Mouse (Mus musculus): ENCODE measurements around the gene Adpgk. TPM values are rescaled to one million over a fixed set of nuclear protein-coding genes. Genes with fewer than 3 reads are reported as not detected.

Adpgk gene
- polyA plus RNA-seq (2012; rRNA removed), result 5.7 and 7.5 TPM in 2 replicates

DNA sequence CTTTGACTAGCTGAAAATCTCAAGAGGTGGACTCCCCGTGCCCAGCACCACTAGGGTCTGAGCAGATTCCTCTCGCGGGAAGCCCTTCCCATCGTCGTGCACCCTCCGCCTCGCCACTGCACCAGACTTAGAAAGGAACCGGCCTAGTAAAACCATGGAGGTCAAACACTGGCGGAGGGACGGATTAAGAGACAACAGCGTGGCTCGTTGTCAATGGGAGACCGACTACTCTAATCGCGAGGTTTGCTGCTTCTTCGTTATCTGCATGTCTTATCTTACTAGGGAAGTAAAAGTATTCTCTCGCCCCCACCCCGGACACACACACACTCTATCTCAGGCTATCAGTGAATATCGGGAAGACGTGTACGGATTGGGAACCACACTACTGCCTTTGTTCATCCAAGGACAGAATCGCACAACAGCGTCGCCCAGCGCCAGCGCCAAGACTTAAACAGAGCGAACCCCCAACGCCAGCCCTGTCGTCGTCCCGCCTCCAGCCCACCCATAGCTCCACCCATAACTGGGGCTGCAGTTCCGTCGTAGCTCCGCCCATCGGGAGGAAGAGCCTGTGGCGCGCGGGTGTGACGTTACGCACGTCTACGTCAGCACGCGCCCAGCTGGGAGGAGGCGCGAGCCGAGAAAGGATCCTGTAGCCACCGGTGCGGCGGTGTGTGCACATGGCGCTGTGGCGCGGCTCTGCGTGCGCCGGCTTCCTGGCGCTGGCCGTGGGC lies at the start of gene Adpgk:
TSS of gene Adpgk (plus strand) at position 602 of the 731 bp plus-strand sequence.
- H3K27me3 ChIP-seq (ENCODE audit: control insufficient read depth, insufficient read depth, low read length), result no peaks in the 10 kb centered on the region
- no peaks in the 10 kb centered on the region for H3K36me3 ChIP-seq (ENCODE audit: control insufficient read depth, insufficient read depth, low read length)
- under 1% methylated on average over 58 of the region's 58 CpGs for WGBS
- H3K4me1 ChIP-seq (ENCODE audit: control insufficient read depth, insufficient read depth, insufficient read length, low read length), result 0 out of 2 replicates have a peak, but pooled peaks cover 3% of the 10 kb centered on the region
- peak; percentile 46 for TF ChIP-seq CTCF (IDR thresholded peaks at IDR 0.05; ENCODE audit: extremely low read depth, insufficient read length, insufficient replicate concordance, low read depth, low read length)
- TF ChIP-seq POLR2A (IDR thresholded peaks at IDR 0.05; ENCODE audit: low read depth, low read length), result peak; percentile 89
- H3K4me3 ChIP-seq (ENCODE audit: low read depth, low read length), result peak within 1 kb of the TSS; percentile 78
- peak within 1 kb of the TSS; percentile 47 for H3K27ac ChIP-seq (ENCODE audit: insufficient read depth, low read depth, low read length)

DNA sequence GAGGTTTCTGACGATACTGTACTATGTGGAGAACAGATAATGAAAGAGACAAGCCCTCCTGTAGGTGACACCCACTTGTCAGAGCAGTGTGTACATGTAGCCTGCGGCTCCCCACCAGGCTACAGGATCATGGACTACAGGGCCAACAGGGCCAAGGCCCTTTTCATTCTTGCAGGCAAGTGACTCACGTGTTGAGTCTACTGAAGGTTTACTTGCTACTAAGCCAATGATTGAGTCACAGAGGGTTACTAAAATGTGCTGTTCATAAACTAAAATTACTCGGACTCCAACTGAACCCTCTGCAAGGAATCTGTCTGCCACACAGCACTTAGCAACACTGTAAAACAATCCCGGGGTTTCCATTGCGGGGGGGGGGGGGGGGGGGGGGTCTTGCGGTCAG lies 46.2 kb upstream of the Adpgk start:
- H3K4me3 ChIP-seq (ENCODE audit: low read depth, low read length), result no peak overlapping the region
- H3K27me3 ChIP-seq (ENCODE audit: control insufficient read depth, insufficient read depth, low read length), result no peaks in the 10 kb centered on the region
- H3K36me3 ChIP-seq (ENCODE audit: control insufficient read depth, insufficient read depth, low read length), result no peaks in the 10 kb centered on the region
- H3K4me1 ChIP-seq (ENCODE audit: control insufficient read depth, insufficient read depth, insufficient read length, low read length), result peaks cover 2% of the 10 kb centered on the region
- TF ChIP-seq CTCF (IDR thresholded peaks at IDR 0.05; ENCODE audit: extremely low read depth, insufficient read length, insufficient replicate concordance, low read depth, low read length) (no peak), POLR2A (IDR thresholded peaks at IDR 0.05; ENCODE audit: low read depth, low read length) (no peak)
- no peak overlapping the region for H3K27ac ChIP-seq (ENCODE audit: insufficient read depth, low read depth, low read length)
- 51% methylated on average over 7 of the region's 7 CpGs for WGBS

DNA sequence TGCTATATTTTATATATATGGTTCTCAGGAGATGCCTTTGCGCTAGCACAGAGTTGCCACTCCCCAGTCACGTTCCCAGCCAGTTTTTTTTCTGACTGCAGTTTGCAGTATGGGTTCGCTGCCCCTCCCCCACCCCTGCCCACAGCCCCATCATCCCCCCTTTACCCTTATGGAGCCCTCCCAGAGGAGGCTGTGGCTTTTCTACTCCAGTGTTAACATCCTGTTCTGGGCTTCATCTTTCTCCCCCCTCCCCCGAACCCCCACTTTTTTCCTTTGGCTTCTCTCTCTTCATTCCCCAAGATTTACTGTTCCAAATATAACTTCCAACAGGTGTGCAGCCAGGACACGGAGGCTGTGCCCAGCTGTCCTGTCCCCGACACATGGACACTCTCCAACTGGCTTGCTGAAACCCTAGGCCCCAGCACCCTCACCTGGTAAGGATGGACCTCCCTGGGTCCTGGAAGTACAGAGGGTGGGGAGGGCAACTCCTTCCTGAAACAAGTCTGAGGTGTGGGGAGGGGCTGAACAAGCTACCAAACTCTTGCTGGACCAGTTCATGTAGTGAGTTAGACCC lies 44.8 kb upstream of the Adpgk start:
- Histone ChIP-seq H3K36me3 (ENCODE audit: control insufficient read depth, insufficient read depth, low read length) (no peaks in the 10 kb centered on the region), H3K4me3 (ENCODE audit: low read depth, low read length) (no peak overlapping the region), H3K27ac (ENCODE audit: insufficient read depth, low read depth, low read length) (no peak overlapping the region), H3K4me1 (ENCODE audit: control insufficient read depth, insufficient read depth, insufficient read length, low read length) (no peaks in the 10 kb centered on the region), H3K27me3 (ENCODE audit: control insufficient read depth, insufficient read depth, low read length) (no peaks in the 10 kb centered on the region)
- TF ChIP-seq POLR2A (IDR thresholded peaks at IDR 0.05; ENCODE audit: low read depth, low read length) (no peak), CTCF (IDR thresholded peaks at IDR 0.05; ENCODE audit: extremely low read depth, insufficient read length, insufficient replicate concordance, low read depth, low read length) (no peak)
- 61% methylated on average over 6 of the region's 6 CpGs for WGBS

DNA sequence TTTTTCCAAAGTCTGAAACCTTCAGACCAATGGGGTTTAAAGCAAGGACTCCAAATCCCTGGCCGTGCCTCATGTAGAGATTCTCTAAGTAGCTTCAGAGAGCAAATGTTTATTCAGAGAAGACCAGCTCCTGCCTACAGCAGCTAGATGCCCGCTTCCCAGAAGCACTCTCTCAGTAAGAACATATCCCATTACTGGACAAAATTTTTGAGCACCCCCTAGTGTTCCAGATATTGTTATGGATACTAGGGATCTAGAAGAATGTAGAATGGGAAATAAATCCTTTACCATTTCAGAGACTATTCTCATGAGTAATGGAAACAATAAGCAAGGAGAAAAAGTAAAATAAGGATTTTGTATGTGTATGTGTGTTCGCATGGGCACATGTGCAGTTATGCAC lies 42.0 kb upstream of the Adpgk start:
- Histone ChIP-seq H3K4me1 (ENCODE audit: control insufficient read depth, insufficient read depth, insufficient read length, low read length) (no peaks in the 10 kb centered on the region), H3K27me3 (ENCODE audit: control insufficient read depth, insufficient read depth, low read length) (no peaks in the 10 kb centered on the region), H3K27ac (ENCODE audit: insufficient read depth, low read depth, low read length) (no peak overlapping the region), H3K4me3 (ENCODE audit: low read depth, low read length) (no peak overlapping the region), H3K36me3 (ENCODE audit: control insufficient read depth, insufficient read depth, low read length) (no peaks in the 10 kb centered on the region)
- WGBS, result 62% methylated on average over 3 of the region's 3 CpGs
- TF ChIP-seq POLR2A (IDR thresholded peaks at IDR 0.05; ENCODE audit: low read depth, low read length) (no peak), CTCF (IDR thresholded peaks at IDR 0.05; ENCODE audit: extremely low read depth, insufficient read length, insufficient replicate concordance, low read depth, low read length) (no peak)

DNA sequence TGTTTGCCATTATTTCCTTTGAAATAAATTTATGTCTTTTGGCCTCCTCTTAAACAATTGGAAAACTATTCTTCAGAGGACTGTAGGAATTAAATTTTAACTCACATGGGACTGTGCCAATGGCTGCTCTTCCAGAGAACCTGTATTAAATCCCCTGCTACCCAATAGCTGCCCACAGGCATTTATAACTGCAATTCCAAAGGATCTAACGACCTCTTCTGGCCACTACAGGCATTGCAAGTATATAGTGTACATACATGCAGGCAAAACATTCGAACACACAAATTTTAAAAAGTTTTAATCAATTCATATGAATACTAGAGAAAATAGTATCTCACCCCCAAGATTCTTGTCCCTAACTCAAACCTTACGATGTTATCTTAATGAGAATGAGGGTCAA lies 41.1 kb upstream of the Adpgk start:
- Histone ChIP-seq H3K36me3 (ENCODE audit: control insufficient read depth, insufficient read depth, low read length) (no peaks in the 10 kb centered on the region), H3K27ac (ENCODE audit: insufficient read depth, low read depth, low read length) (no peak overlapping the region), H3K4me1 (ENCODE audit: control insufficient read depth, insufficient read depth, insufficient read length, low read length) (no peaks in the 10 kb centered on the region; the same call in 1 of the 2 replicates), H3K27me3 (ENCODE audit: control insufficient read depth, insufficient read depth, low read length) (no peaks in the 10 kb centered on the region), H3K4me3 (ENCODE audit: low read depth, low read length) (no peak overlapping the region)
- TF ChIP-seq POLR2A (IDR thresholded peaks at IDR 0.05; ENCODE audit: low read depth, low read length) (no peak), CTCF (IDR thresholded peaks at IDR 0.05; ENCODE audit: extremely low read depth, insufficient read length, insufficient replicate concordance, low read depth, low read length) (no peak)
- WGBS, result 64% methylated on average over 3 of the region's 3 CpGs

DNA sequence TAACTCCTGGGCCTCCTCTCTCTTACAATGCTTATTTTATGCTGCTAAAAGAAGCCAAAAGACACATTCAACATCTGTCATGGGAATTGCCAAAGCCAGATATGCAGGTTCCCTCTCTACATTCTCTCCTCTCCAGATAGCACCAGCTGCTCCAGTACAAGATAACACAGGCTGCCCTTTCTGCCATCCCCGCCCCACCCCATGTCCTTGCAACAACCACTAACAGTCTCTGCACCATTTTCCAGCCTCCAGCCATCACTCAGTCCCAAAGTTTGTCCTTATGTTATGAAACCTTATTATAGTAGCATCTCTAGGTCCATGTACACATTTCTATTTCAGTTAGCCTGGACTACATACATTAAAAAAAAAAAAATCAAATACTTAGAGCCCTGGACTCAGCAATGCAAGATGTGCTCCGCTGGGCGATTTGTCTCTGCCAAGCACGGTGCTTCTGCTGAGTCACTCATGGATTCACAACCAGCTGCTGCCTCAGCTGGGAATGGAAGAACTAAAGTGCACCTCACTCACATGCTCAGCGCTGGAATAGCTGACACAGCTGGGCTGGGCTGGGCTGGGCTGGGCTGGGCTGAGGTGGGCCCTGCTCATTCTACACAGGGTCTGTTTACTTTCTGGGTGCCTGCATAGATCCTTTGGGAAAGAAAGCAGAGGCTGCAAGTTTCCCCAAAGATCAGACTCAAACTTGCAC lies 36.5 kb upstream of the Adpgk start:
- Histone ChIP-seq H3K36me3 (ENCODE audit: control insufficient read depth, insufficient read depth, low read length) (no peaks in the 10 kb centered on the region), H3K4me1 (ENCODE audit: control insufficient read depth, insufficient read depth, insufficient read length, low read length) (no peaks in the 10 kb centered on the region; the same call in 1 of the 2 replicates), H3K4me3 (ENCODE audit: low read depth, low read length) (no peak overlapping the region), H3K27me3 (ENCODE audit: control insufficient read depth, insufficient read depth, low read length) (no peaks in the 10 kb centered on the region), H3K27ac (ENCODE audit: insufficient read depth, low read depth, low read length) (no peak overlapping the region)
- TF ChIP-seq CTCF (IDR thresholded peaks at IDR 0.05; ENCODE audit: extremely low read depth, insufficient read length, insufficient replicate concordance, low read depth, low read length) (no peak), POLR2A (IDR thresholded peaks at IDR 0.05; ENCODE audit: low read depth, low read length) (no peak)
- WGBS, result 46% methylated on average over 5 of the region's 5 CpGs

Measured in small intestine, adult 2 months (tissue).